Mouse (Mus musculus) stomach, postnatal 0 days (tissue): ENCODE results near the gene Olfr1466.

Experiments used
- CTCF ChIP-seq: IDR thresholded peaks from 2 replicates; pipeline ENCODE4 v1.5.1; 2016; ENCODE audit warnings: antibody characterized with exemption, low read depth, mild to moderate bottlenecking, moderate library complexity
- EP300 ChIP-seq: optimal IDR thresholded peaks from 2 replicates; pipeline ENCODE3; 2016; ENCODE audit warnings: antibody characterized with exemption

- TF ChIP-seq CTCF (no peak), EP300 (no peak)
These were observed at the start of gene Olfr1466 for GRCm38 (mm10) chr19:13338562-13338961.
